Mouse (Mus musculus) neural tube, embryonic 13.5 days (tissue): Measurements from ENCODE around the gene Kiss1r. TPM values are rescaled to one million over a fixed set of nuclear protein-coding genes. Genes with fewer than 3 reads are reported as not detected.
A peak's percentile ranks its signal among the peaks of the same experiment; 100 is the strongest.

Source experiments
- ATAC-seq: fragments of 200-750 bp; cut with Nextera tagmentation; 2 replicates; pipeline ENCODE4 v1.8.0; 2017; ENCODE audit warnings: low read depth, mild to moderate bottlenecking, moderate TSS enrichment, moderate library complexity
- H3K27ac ChIP-seq: fragments of 300-500 bp; sonication (generic); replicated peaks from 2 replicates; pipeline ENCODE4 v1.5.1; 2015; ENCODE audit warnings: moderate library complexity, mild to moderate bottlenecking, inconsistent platforms
- H3K27me3 ChIP-seq: fragments of 300-500 bp; sonication (generic); 2 replicates; pipeline ENCODE4 v1.6.1; 2015; ENCODE audit warnings: mild to moderate bottlenecking, inconsistent platforms
- H3K36me3 ChIP-seq: fragments of 300-500 bp; sonication (generic); 2 replicates; pipeline ENCODE4 v1.6.1; 2015; ENCODE audit warnings: mild to moderate bottlenecking, inconsistent platforms
- H3K4me1 ChIP-seq: fragments of 300-500 bp; sonication (generic); replicated peaks from 2 replicates; pipeline ENCODE4 v1.6.1; 2015; ENCODE audit warnings: inconsistent platforms
- H3K4me2 ChIP-seq: fragments of 300-500 bp; sonication (generic); 2 replicates; pipeline ENCODE4 v1.6.1; 2015; ENCODE audit warnings: inconsistent platforms, mild to moderate bottlenecking, moderate library complexity
- H3K4me3 ChIP-seq: fragments of 300-500 bp; sonication (generic); 2 replicates; pipeline ENCODE4 v1.5.1; 2015; ENCODE audit warnings: mild to moderate bottlenecking, inconsistent platforms
- H3K9ac ChIP-seq: fragments of 300-500 bp; sonication (generic); 2 replicates; pipeline ENCODE4 v1.6.1; 2015; ENCODE audit warnings: moderate library complexity, mild to moderate bottlenecking, inconsistent platforms
- H3K9me3 ChIP-seq: fragments of 300-500 bp; sonication (generic); 2 replicates; pipeline ENCODE4 v1.6.1; 2016; ENCODE audit warnings: inconsistent platforms
- WGBS: fragments of 180-500 bp; shearing (Covaris S2); methylation state at CpG from one replicate; pipeline ENCODE4 v1.1.7; 2015; 5-methylcytosine and 5-hydroxymethylcytosine counted together
- polyA plus RNA-seq: library from polyadenylated mRNA; unstranded; fragments of >200 nt; fragmentation: Nextera tagmentation; extraction: Ambion mirVana; gene quantifications from 2 replicates; pipeline ENCODE4 v1.2.1, GENCODE M21; 2015

The Kiss1r gene
- 2.1 and 2.4 TPM in 2 replicates for polyA plus RNA-seq

- H3K9ac ChIP-seq: peak within 1 kb of the TSS; percentile 97
- no peaks in the 10 kb centered on the region for H3K9me3 ChIP-seq
- peak within 1 kb of the TSS; percentile 85 for H3K27ac ChIP-seq
- WGBS: 2% methylated on average over 42 of the region's 42 CpGs
- peaks cover 7% of the 10 kb centered on the region for H3K36me3 ChIP-seq
- peak within 1 kb of the TSS; percentile 84 for H3K4me3 ChIP-seq
- peak within 1 kb of the TSS; percentile 97 for H3K4me2 ChIP-seq
- peak; percentile 81 for ATAC-seq
- peaks cover 48% of the 10 kb centered on the region for H3K27me3 ChIP-seq
- H3K4me1 ChIP-seq: peaks cover 54% of the 10 kb centered on the region
Measured at GRCm38 (mm10) chr10:79916808-79917531, at the start of gene Kiss1r. Gene Kiss1r (plus strand): TSS chr10:79916971.

DNA sequence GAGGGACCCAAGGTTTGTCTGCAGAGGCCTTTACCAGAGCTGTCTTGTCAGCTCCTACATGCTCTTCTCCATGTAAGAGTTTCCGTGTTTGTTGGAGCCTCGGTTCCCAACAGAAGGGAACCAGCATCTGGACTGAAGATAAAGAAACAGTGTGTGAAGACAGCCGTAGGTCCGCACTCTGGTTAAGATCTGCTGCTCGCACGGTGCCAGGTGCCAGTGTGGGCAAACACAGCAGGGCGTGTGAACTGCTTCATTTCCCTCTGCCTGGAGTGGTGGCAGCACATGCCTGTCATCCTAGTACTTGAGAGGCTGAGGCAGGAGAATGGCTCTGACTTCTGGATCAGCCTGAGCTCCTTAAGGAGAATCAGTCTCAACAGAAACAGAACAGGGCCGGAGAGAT lies 44.9 kb upstream of the Kiss1r start:
- Histone ChIP-seq H3K4me1 (peaks cover 73% of the 10 kb centered on the region), H3K9ac (peak overlapping the region; percentile 97), H3K27me3 (no peaks in the 10 kb centered on the region), H3K9me3 (no peaks in the 10 kb centered on the region), H3K4me3 (peak overlapping the region; percentile 66), H3K27ac (no peak overlapping the region), H3K4me2 (peak overlapping the region; percentile 92), H3K36me3 (peaks cover 41% of the 10 kb centered on the region)
- 82% methylated on average over 8 of the region's 8 CpGs for WGBS
- no peak for ATAC-seq

DNA sequence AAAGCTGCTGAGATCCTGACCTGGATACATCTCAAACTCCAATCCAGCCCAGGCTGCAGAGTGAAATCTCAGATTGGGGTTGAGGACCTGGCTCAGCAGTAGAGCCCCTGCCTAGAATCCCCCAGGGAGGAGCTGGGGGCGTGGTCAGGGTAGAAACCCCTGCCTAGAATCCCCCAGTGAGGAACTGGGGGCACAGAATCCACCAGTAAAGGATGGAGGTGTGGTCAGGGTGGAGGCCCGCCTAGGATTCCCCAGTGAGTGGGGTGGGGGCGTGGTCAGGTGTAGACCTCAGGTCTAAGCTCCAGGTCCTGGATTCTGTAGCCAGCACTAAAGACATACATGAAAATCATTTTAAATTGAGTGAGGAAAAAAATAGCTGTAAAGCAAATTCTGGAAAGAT lies 43.9 kb upstream of the Kiss1r start:
- Histone ChIP-seq H3K9ac (peak overlapping the region; percentile 97), H3K27ac (peak overlapping the region; percentile 94), H3K36me3 (peaks cover 34% of the 10 kb centered on the region), H3K4me3 (peak overlapping the region; percentile 66), H3K4me2 (peak overlapping the region; percentile 92), H3K27me3 (no peaks in the 10 kb centered on the region), H3K9me3 (no peaks in the 10 kb centered on the region), H3K4me1 (peaks cover 65% of the 10 kb centered on the region)
- no peak for ATAC-seq
- WGBS: 44% methylated on average over 3 of the region's 3 CpGs

DNA sequence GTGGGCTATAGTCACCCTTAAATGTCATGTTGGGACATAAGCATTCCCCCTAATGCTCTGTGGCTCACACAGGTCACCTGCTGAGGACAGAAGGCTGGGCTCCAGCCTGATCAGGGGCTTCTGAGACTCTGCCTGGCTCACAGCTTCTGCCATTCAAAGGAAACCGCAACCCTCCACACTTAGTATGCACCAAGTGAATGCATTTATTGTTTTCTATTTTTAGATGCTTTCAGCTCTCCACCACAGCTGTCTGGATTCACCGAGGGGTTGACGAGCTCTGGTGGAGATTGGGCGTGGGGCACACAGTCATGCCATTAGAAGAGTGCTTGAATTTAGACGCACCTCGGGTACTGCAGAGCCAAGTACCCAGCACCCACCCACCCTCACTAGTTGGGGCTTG lies 43.5 kb upstream of the Kiss1r start:
- Histone ChIP-seq H3K27ac (peak overlapping the region; percentile 94), H3K4me1 (peaks cover 63% of the 10 kb centered on the region), H3K4me3 (peak overlapping the region; percentile 66), H3K9ac (peak overlapping the region; percentile 97), H3K4me2 (peak overlapping the region; percentile 92), H3K36me3 (peaks cover 32% of the 10 kb centered on the region), H3K27me3 (no peaks in the 10 kb centered on the region), H3K9me3 (no peaks in the 10 kb centered on the region)
- 3% methylated on average over 6 of the region's 6 CpGs for WGBS
- ATAC-seq: 0 out of 2 replicates have a peak, but pooled peaks have one; percentile 1

DNA sequence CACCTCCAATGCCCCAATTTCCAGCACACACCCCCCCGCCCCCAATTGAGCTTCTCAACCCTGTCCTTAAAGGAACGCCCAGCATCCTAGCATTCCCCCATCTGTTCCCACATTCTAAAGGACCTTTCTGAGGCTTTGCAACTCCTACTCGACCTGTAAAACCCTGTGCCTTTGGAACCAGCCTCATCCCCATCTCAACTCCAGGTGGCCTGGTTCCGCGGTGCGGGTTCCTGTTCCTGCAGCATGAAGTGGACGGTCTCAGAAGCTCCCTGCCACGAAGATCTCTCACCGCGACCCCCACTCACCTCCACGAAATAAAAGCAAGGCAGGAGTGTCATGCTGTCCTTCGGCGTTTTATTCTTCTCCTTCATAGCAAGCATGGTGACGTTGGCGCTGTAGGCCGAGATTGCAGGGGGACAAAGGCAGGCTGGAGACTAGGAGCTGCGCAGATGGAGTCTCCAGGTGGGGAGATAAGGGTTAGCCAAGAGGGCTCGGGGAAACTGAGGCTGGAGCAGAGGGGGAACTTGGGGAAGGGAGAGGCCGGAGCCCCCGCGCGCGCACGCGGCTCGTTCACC lies 43.0 kb upstream of the Kiss1r start:
- Histone ChIP-seq H3K4me3 (peak overlapping the region; percentile 66), H3K27ac (peak overlapping the region; percentile 94), H3K36me3 (peaks cover 30% of the 10 kb centered on the region), H3K4me2 (peak overlapping the region; percentile 92), H3K27me3 (no peaks in the 10 kb centered on the region), H3K9ac (peak overlapping the region; percentile 97), H3K9me3 (no peaks in the 10 kb centered on the region), H3K4me1 (peaks cover 58% of the 10 kb centered on the region)
- peak; percentile 2 for ATAC-seq
- under 1% methylated on average over 26 of the region's 26 CpGs for WGBS

DNA sequence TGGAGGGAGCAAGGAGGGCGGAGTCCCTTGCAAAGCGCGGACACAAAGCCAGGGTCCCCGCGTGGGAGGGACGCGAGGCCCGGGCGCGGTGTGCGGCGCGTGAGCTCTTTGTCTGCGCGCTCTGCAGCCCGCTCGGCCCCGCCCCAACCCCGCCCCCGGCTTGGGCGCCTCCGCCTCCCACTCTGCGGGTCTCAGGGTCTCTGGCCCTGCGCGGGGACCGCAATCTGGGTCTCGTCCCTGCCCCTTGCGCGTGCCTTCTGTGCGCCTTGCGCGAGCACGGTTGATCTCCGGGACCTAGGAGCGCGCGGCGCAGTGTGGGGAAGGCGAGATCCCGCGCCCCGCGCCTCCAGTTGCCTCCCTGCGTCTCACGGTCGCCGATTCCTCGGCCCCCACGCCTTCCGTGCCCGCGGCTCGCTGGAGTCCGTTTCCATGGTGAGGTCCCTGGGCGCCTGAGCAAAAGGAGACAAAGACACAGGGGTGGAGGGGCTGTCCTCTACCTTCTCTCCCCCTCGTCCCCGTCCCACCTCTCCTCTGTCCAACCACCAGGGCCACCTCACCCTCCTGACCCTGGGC lies 42.4 kb upstream of the Kiss1r start, which contains the start of the genes Prtn3 and Plppr3:
Gene Prtn3, plus strand, starts transcription at position 187 of the 573 bp plus-strand sequence.
Gene Plppr3, minus strand, starts transcription at position 345 of the 573 bp plus-strand sequence.
- H3K27me3 ChIP-seq: no peaks in the 10 kb centered on the region
- H3K4me1 ChIP-seq: peaks cover 52% of the 10 kb centered on the region
- WGBS: under 1% methylated on average over 57 of the region's 57 CpGs
- H3K4me3 ChIP-seq: peak within 1 kb of the TSS; percentile 66
- peak within 1 kb of the TSS; percentile 92 for H3K4me2 ChIP-seq
- ATAC-seq: peak; percentile 92
- H3K27ac ChIP-seq: peak within 1 kb of the TSS; percentile 94
- no peaks in the 10 kb centered on the region for H3K9me3 ChIP-seq
- H3K9ac ChIP-seq: peak within 1 kb of the TSS; percentile 97
- peaks cover 25% of the 10 kb centered on the region for H3K36me3 ChIP-seq

DNA sequence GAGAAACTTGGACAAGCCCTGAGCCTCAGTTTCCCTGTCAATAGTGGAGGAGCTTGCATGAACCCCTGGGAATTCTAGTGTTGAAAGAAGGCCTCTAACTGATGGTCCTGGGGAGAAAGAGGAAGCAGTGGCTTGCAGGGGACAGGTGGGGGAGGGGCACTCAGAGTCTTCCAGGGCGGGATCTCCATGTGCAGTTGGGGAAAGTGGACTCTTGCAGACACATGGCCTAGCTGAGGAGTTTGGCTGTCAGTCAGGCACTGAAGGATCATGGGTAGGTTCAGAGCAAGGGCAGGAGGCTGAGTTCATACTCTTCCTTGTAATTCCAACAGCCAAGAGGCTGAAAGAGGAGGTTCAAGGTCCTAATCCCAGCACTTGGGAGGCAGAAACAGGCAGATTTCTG lies 39.6 kb upstream of the Kiss1r start:
- H3K27ac ChIP-seq: no peak overlapping the region
- H3K4me3 ChIP-seq: no peak overlapping the region
- ATAC-seq: no peak
- H3K9me3 ChIP-seq: no peaks in the 10 kb centered on the region
- peaks cover 20% of the 10 kb centered on the region for H3K27me3 ChIP-seq
- peaks cover 32% of the 10 kb centered on the region for H3K4me1 ChIP-seq
- H3K36me3 ChIP-seq: no peaks in the 10 kb centered on the region
- WGBS: 48% methylated on average over 1 of the region's 1 CpGs
- H3K9ac ChIP-seq: no peak overlapping the region
- no peak overlapping the region for H3K4me2 ChIP-seq

- no peak for ATAC-seq
- Histone ChIP-seq H3K4me3 (no peak overlapping the region), H3K27me3 (peaks cover 25% of the 10 kb centered on the region), H3K9me3 (no peaks in the 10 kb centered on the region), H3K9ac (no peak overlapping the region), H3K4me2 (no peak overlapping the region), H3K4me1 (peaks cover 32% of the 10 kb centered on the region), H3K36me3 (no peaks in the 10 kb centered on the region), H3K27ac (no peak overlapping the region)
- WGBS: 49% methylated on average over 12 of the region's 12 CpGs
Measured at GRCm38 (mm10) chr10:79877757-79878156, 39.0 kb upstream of the Kiss1r start.

DNA sequence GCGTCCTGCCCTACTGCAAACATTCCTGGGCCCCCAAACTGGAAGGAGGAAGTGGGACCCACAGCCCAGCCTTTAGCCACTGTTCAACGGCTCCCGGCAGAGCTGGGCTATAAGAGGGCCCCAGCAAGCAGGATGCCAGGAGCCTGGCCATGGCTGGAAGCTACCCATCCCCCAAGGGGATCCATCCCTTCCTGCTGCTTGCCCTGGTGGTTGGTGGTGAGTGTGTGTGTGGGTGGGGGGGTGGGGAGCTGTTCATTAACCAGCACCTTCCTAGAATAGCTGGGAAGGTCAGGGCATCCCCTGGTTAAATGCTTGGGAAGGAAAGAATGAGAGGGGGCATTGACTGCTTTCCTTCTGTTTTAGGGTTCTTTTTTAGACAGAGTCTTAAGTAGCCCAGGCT lies 37.2 kb upstream of the Kiss1r start:
- H3K27ac ChIP-seq: no peak overlapping the region
- H3K36me3 ChIP-seq: no peaks in the 10 kb centered on the region
- peaks cover 33% of the 10 kb centered on the region for H3K27me3 ChIP-seq
- no peak overlapping the region for H3K4me2 ChIP-seq
- ATAC-seq: no peak
- H3K9ac ChIP-seq: no peak overlapping the region
- WGBS: 40% methylated on average over 3 of the region's 3 CpGs
- no peaks in the 10 kb centered on the region for H3K9me3 ChIP-seq
- peaks cover 34% of the 10 kb centered on the region for H3K4me1 ChIP-seq
- no peak overlapping the region for H3K4me3 ChIP-seq

GRCm38 (mm10) chr10:79880721-79881120 lies 36.0 kb upstream of the Kiss1r start:
- Histone ChIP-seq H3K9me3 (no peaks in the 10 kb centered on the region), H3K4me1 (peaks cover 22% of the 10 kb centered on the region), H3K27ac (no peak overlapping the region), H3K4me2 (no peak overlapping the region), H3K4me3 (no peak overlapping the region), H3K9ac (no peak overlapping the region), H3K27me3 (peaks cover 33% of the 10 kb centered on the region), H3K36me3 (no peaks in the 10 kb centered on the region)
- WGBS: 18% methylated on average over 9 of the region's 9 CpGs
- no peak for ATAC-seq

DNA sequence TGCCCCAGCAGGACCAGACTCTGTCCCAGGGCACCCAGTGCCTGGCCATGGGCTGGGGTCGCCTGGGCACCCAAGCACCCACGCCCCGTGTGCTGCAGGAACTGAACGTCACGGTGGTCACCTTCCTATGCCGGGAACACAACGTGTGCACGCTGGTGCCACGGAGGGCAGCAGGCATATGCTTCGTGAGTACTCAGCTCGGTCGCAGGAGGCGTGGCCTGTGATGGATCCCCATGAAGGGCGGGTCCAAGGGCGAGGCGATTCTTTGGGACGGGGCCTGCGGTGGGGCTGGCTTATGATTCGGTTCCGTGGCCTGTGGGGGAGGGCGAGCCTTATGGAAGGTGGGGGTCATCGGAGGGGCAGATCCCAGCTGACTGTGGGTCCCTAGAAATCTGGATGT lies 34.8 kb upstream of the Kiss1r start:
- Histone ChIP-seq H3K9ac (peak overlapping the region; percentile 43; the same call in 1 of the 2 replicates), H3K4me2 (peak overlapping the region; percentile 37), H3K9me3 (no peaks in the 10 kb centered on the region), H3K4me3 (no peak overlapping the region), H3K27me3 (peaks cover 33% of the 10 kb centered on the region), H3K4me1 (peaks cover 21% of the 10 kb centered on the region), H3K36me3 (no peaks in the 10 kb centered on the region), H3K27ac (no peak overlapping the region)
- 8% methylated on average over 22 of the region's 22 CpGs for WGBS
- no peak for ATAC-seq
